Mouse (Mus musculus) naive thymus-derived CD4-positive, alpha-beta T cell, adult 2 months (primary cell): Measurements from ENCODE around the gene Tmc4.

ENCODE experiments used
- DNase-seq: peaks from one replicate; pipeline ENCODE4 v3.0.0-alpha.2; 2011; ENCODE audit warnings: low read depth

Tmc4 gene

DNA sequence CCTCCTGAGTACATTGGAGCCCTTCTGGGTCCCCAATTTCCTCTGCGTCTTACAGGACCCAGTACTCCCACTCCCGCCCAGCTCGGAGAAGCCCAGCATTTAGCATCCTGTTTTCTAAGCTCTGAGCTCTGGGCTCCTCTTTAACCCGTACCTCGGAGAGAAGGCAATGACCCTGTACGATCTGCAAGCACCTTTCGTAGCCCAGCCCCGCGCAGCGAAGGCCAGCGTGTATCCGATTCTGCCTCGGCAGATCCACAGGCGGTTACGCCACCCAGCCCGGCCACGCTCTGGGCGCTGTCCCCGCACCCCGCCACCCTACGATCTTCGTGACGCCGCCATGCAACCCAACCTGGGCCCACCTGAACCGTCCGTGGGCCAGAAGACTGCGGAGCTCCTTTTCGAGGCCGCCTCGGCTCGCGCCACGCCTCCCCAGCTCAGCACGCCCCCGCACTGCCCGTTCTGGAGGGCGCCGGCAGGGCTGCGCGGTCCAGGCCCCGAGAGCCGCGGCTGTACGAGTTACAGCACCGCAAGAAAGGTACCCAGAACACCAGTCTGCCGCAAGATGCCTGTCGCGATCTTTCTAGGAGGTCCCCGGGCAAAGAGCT, 15.1 kb upstream of the Tmc4 start, which contains the start of gene Tsen34:
TSS of gene Tsen34 (plus strand) at position 482 of the 605 bp plus-strand sequence.
- DNase-seq, result no peak

DNA sequence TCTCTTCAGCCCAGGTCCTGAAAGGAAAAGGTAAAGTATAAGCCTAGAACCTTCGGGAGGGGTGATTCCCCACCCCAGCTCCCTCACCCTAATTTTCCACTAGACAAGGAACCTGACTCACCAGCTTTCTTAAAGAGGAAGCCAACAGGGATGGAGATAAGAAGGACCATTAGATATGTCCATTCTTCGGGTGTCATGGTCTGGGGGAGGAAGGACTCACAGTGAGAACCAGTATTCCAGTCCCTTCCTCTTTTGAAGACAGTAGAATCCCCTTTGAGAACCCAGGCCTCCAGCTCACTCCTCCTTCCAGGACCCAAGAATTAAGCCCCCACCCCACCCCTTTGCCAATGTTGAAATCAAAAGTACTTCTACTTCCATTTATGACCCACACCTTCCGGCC, 14.6 kb upstream of the Tmc4 start:
- DNase-seq, result peak; percentile 28

DNA sequence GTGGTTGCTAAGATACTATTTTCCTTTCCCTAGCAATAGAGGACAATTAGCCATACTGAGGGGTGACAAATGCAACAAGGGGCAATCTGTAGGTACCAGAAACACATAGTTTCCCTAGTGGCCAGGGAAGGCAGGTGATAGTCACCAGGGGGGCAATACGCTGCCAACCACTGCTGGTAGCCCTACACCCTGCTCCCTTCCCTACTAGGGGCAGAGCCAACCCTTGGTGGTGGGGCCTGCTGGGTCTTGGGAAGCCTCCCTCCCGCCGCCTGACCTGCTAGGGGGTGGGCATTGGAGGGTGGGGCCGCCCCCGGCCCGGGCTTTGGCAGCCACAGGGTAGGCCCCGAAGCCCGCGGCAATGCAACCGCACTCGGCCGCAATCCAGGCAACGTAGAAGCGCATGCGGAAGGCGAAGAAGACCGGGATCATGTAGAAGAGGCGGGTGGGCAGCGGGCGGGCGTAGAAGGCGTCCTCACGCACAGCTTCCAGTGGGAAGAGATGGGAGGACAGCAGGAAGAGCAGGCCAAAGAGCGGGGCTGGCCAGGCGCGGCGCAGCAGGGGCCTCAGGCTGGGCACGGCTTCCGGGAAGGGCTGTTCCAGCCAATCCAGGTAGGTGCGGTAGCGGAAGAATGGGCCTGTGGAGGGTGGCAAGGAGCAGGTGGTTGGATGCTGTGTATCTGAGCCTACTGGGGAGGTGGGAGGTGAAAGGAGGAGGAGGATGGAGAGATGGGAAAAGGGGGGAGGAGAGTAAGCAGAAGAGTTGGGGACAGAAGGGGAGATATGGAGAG, 8.2 kb upstream of the Tmc4 start:
- DNase-seq, result no peak

DNA sequence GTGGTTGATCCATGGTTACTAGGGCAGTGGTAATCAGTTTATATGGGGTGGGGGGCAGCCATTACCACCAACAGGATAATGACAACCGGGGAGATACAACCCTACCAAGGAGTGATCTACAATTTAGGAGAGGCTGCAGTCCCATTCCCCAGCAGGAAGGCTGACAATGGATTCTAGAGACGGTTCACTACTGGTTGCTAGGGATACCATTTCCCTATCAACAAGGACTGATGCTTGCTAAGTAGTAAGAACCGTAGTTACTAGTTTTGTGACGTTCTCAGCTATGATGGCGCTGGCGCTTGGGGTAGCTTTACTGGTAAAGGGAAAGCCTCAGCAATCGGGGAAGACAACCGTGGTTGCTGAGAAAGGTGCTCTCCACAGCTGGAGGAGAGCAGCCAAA, 7.3 kb upstream of the Tmc4 start:
- DNase-seq, result no peak

DNA sequence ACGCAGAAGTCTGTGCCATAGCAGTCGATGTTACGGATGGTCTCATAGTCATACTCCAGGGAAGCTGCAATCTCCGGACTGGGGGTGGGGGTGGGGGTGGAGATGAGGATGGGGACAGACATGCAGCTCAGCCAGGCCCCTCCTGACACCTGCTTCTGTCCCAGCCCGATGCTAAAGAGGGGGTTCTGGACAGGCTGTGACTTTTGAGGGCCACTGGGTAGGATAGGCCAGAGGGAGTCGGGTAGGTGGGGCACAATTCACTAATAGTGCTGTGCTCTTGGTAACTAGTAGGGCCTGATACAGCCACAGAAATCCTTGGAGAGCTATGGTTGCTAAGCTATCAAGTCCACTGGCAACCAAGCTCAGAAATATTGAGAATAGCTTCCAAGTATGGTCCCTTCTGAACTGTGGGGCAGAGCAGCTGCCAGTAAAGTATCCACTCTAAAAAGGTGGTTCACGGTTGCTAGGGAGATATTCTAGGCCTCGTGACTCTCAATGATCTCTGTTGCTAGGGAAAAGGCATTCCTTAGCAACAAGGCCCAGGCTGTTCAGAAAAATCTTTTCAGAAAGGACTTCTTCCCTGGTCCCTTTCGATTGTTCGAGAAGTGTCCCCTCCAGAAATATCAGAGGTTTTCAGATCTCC, 6.7 kb upstream of the Tmc4 start:
- no peak for DNase-seq

DNA sequence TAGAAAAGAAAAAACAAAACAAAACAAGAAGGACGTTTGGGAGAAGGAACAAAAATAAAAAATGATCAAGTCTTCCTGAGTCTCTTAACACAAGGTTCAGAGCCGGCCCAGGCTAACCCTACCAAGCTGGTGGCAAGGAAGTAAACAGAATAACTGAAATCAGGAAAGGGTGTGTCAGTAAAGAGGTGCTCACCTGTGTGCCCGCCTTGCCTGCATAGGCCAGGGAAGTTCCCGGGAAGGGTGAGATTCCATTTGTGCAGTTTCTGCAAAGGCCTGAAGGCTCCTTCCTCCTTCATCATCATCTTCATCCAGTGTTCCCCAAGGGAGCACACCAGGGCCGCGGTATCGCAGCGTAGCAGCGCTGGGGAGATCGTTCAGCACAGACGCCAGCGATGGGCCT, 982 bp downstream of the Tmc4 start:
- no peak for DNase-seq

DNA sequence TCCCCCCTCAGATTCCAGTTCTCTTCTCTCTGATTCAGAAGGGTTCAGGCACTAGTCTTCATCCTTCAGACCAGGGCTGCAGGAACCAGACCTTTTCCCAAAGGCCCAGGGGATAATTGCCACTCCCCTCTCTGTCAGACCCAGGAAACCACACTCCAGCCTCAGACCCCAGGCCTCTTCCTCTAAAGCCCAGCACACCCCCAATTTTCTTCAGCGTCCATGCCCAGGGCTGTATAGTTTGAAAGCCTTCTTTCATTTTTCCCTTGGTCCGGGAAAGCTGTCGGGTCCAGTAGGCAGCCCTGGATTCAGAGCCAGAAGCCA, 2.2 kb downstream of the Tmc4 start:
- DNase-seq, result no peak

DNA sequence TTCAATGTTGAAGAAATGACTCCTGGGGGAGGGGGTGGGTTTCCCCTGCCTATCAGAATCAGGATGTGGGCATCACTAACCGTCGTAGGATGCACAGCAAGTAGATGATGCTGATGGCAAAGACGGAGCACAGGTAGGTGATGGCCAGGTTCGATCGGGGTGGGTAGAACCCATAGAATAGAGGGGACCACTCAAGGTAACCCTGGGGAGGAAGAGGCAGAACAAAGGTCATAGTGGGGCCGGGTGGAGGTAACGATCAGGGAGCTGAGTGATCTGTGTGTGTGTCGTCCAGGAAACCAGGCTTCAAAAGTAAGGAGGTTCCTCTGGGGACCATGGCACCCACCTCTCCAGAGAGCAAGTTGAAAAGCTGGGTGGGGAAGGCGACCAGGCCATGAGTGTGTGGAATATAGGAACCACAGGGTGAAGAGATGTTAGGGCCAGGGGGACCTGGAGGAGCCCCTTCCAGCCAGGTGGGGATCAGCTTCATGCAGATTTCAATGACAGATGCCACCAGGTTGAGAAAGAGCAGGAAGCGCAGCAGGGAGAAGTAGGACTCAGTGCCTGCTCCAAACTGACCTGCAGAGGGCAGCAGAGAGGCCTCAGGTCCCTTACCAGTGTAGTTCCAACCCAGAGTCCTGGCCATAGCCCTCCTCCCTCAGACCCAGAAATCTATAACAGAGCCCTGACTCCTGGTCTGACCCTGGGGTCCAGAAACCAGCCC, 2.7 kb downstream of the Tmc4 start:
- peak; percentile 89 for DNase-seq

DNA sequence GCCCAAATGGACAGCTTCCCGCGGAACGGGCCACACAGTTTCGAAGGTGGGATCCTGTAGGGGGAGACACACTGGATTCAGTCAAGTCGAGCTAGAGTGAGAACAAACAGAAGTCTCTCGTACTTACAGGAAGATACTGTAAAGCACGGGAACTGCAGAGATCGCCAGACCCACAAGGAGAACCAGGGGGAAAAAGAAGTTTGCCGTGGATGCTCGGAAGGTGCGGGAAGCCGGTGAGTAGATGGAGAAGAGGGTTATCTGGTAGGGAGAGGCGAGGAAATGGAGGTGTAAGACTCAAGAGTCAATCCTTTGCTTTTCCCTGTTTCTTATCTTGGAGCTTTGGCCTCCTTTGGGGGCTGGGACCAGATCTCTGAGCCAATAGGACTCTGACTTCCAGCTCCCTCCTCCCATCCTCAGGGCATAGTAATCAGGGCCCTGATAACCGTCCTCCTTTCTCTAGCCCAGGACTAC, 10.4 kb downstream of the Tmc4 start:
- peak; percentile 21 for DNase-seq

DNA sequence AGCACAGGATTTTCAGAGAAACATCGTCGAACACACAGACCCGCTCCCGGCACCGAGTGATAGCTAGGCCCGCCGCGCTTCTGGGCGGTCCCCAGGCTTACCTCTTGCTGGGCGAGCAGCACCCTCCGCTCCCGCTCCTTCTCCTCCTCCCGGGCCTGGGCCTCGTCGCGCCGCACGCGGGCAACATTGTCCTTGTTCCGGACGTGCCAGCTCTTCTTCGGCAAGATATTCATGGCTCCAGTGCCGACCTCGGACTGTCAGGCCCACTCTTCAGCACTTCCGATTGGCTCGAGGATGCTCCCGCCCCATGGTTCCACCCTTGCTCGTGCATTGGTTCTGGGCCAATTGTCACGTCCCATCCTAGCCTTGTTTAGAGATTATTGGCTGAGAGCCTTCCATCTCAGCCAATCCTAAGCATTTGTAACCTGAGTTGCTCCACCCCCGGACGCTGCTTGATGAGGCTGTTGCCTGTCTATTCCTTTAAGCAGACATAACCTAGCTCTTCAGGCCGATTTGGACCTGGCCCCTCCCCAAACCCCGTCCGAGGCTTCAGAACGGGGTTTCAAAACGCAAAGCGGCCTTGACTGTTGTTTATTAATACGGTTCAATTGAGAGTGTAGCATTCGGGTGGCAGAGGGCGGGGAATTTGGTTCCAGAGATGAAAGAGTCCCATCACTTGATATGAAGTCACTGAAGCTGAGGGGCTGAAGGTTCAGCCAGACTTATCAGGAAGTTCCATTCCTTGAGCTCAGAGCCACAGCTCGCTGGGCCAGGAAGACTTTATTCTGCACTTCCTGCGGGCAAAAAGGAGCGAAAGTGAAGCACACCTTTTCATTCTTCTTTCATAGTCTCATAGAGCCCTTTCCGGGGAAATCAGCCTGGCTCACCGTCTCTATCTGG, 11.9 kb downstream of the Tmc4 start, which contains the start of gene Leng1:
TSS of gene Leng1 (minus strand) at position 626 of the 900 bp plus-strand sequence.
- peak; percentile 97 for DNase-seq

DNA sequence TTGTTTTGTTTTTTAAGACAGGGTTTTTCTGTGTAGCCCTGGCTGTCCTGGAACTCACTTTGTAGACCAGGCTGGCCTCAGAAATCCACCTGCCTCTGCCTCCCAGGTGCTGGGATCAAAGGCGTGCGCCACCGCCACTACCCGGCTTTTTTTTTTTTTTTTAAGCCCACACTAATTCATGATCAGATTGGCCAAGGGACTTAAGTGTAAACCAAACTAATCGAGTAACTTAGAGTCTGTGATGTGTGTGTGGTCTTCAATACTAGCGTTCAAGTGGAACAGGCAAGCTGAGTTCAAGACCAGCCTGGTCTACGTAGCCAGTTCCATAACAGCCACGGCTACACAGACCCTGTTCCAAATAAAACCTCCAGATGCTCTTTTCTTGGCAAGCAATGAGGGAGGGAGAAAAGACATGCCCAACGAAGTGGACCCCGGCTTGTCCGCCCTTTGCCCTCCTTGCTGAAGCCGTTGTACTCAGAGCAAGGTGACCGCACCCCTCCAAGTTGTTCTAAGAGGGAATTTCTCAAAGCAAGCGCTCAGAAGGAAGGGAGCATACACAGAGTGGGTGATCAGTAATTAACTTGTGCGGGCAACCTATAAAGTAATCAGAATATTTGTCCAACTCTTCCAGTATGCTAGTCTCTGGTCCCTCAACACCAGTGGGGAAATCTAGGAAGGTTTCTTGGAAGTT, 12.7 kb downstream of the Tmc4 start:
- DNase-seq, result no peak

DNA sequence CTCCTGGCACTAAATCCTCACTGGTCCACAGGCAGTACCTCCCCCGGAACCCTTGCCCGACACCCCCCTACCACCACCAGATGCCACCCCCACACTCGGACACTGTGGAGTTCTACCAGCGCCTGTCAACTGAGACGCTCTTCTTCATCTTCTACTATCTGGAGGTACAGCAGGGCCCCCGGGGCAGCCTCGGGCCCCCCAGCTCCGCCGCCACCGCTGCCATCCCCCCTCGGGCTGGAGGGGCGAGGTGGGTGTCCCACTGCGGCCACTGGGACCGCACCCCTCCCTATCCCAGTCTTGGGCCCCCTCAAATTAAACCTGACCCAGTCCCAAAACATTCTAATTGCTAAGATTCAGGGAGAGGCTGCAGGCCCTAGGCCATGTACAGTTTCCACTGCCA, 18.8 kb downstream of the Tmc4 start:
- DNase-seq, result no peak

DNA sequence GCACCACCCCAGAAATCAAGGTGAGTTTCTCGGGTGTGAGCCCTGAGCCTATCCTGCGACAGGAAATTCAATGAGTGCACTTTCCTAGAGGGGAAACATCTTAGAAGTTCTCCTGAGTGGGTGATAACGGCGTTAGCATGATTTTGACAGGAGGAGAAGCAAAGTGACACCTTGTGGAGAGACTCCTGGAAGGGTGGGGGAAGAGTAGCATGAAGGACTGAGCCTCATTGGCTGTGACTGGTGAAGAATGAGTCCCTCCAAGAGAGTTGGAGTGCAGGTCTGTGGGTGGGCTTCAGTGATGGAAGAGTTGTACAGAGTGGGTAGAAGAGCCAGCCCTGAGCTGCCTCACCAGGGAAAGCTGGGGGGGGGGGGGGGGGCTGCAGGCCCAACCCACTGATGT, 20.4 kb downstream of the Tmc4 start:
- DNase-seq, result no peak

DNA sequence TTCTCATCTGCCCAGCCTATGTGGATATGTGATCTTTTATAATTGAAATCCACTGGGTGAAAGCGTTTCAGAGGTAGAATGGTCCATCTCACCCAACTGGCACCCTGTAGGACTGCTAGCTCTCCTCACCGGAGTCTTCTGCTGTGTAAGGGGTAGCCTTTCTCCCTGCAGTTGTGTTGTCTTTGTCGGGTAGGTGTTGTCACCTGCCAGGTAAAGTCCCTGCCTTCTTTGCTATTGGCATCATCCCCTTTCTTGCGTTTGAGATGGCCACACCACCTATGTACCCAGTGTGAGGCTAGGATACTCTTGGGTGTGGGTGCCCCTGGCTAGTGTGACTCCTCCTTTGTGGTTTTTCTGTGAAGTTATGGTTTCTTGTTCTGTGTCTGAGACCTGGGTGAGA, 30.7 kb downstream of the Tmc4 start:
- no peak for DNase-seq

DNA sequence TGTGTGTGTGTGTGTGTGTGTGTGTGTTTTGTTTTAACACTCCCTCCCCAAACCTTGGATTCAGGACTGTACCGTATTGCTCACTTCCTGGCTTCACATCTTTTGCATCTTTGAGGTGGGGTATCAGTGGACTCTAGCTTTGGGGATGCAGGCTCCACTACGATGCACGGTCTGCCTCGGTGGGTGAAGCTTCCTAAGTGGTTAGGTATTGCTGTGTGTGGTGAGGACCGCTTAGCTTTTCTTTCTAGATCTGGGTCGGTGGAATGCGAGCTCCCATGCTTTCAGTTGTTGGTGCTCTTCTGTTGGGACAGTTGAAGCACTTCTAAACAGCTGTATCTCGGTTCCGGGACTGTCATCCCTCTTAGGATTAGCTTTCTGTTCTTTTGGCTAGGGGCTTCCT, 31.2 kb downstream of the Tmc4 start:
- peak; percentile 41 for DNase-seq

DNA sequence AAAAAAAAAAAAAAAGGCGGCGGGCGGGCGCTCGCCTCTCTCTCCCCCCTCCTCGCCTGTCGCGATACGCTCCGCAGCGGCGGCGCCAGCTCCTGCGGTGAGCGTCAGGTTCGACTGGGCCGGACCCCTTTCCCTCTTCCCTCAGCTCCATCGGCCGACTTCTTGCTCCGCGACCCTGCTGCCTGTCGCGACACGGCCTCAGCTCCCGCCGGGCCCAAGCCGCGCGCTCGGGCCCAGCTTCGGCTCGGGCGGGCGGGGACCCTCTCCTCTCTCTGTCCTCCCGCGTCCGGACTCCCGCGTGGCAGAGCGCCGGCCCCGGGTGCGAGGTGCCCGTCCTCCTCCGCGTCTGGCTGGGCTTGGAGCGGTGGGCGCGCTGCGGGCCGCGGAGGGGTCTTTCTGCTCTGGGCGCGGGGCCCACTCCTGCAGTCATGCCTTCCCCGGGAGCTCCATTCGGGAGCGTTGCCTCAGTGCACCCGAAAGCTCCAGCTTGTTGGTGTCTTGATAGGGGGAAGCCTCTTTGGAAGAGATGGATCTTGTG, 31.8 kb downstream of the Tmc4 start:
- no peak for DNase-seq

DNA sequence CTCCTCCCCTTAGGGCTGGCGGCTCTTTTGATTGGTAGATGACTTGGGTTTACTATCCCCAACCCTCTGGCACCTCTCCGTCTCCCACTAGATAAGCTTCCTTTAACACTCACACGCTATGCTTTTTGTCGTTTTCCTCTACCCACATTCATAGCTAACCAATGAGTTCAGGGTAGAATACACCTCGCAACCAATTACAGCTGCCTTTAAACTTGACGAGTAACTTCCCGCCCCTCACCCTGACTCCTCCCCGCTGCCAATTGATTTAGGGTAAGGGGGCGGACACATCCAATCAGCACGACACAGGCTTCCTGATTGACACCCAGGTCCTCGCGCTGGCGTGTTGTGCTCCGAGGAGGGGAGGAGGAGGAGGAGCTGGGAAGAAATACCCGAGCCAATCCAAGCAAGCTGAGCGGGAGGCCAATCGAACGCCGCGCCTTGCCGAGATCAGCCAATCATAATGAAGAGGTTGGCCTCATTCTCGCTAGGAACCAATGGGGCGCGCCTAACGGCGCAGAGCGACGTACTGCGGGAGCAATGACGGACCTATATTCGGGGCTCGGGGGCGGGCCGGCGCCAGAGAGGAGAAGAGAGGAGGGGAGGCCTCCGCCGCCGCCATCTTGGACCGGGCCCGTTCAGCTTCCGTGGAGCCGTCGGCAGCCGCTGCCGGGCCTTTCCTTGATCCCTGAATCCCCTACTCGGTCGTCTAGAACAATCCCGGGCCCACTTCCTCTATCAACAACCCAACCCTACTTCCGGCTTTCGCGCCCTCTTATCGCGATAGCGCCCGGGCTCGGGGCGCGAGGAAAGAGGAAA, 32.5 kb downstream of the Tmc4 start, which contains the start of gene Cnot3:
TSS of gene Cnot3 (plus strand) at position 597 of the 816 bp plus-strand sequence.
- DNase-seq, result peak; percentile 100

DNA sequence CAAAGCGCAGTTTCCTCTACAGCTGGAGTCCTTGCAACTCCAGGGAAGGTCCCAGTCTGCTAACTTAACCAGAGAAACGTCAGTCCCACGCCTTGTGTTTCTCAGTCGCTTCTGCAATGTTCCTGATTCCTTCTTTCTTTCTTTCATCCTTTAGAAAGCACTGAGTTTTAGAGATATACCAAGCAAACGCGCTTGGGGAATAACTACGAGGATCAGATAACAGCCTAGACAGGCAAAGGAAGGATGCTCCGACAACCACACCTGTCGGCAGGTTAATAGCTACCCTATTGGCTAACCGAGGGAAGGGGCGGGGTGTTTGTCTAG, 33.0 kb downstream of the Tmc4 start:
- no peak for DNase-seq

DNA sequence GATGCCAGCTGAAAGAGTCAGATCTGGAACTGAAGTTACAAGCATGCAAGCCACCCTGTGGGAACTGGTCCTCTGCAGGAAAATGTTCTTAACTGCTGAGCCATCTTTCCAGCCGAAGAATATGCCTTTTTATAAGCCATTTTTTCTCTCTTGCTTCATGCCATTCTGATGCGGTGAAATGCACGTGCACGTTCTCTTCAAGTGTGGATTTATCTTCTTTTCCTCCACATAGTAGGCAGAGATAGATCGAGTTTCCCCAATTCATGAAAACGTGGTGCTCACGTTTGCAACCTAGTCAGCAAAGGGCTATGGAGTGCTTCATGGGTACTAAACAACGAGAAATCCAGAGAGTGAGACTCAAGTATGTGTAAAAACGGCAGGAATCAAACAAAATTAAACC, 33.5 kb downstream of the Tmc4 start:
- no peak for DNase-seq

DNA sequence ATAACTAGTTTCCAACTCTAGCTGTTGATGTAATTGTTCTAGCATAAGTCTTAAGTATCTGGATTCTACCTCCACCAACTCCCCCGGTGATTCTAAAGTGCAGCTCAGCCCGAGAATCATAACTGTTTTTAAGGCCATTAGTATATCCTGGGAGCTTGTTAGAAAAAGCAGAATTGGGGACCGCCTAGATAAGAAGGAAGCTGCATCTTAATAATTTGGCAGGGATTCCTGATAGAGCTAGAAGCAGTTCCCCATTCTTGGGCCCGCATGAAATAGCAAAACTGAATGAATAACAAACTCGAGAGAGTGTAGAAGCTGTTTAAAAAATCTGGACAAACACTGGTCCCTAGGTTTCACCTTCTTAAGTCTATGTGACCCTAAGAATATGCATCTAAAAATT, 33.9 kb downstream of the Tmc4 start:
- no peak for DNase-seq
